Mouse (Mus musculus): ENCODE data around the gene Slc7a11.

The Slc7a11 gene

GRCm38 (mm10) chr3:49965569-49965968 is 477.8 kb downstream of the Slc7a11 start:
- no peak for DNase-seq

- no peak for DNase-seq
These were observed 482.8 kb downstream of the Slc7a11 start for GRCm38 (mm10) chr3:49960581-49960980.

- DNase-seq, result peak; percentile 16
These were observed 496.6 kb downstream of the Slc7a11 start for GRCm38 (mm10) chr3:49946845-49947244.

GRCm38 (mm10) chr3:49944783-49945182 is 498.6 kb downstream of the Slc7a11 start:
- peak; percentile 16 for DNase-seq

GRCm38 (mm10) chr3:49937611-49938010 is 505.8 kb downstream of the Slc7a11 start:
- DNase-seq, result no peak

- no peak for DNase-seq
These were observed 513.9 kb downstream of the Slc7a11 start for GRCm38 (mm10) chr3:49929496-49929895.

- DNase-seq, result peak; percentile 73
These were observed 514.7 kb downstream of the Slc7a11 start for GRCm38 (mm10) chr3:49928509-49929263.

GRCm38 (mm10) chr3:49913929-49914328 is 529.5 kb downstream of the Slc7a11 start:
- peak; percentile 16 for DNase-seq

GRCm38 (mm10) chr3:49910922-49911321 is 532.5 kb downstream of the Slc7a11 start:
- no peak for DNase-seq

GRCm38 (mm10) chr3:49908426-49909341 is 534.7 kb downstream of the Slc7a11 start:
- peak; percentile 85 for DNase-seq

- DNase-seq, result no peak
These were observed 549.5 kb downstream of the Slc7a11 start for GRCm38 (mm10) chr3:49893945-49894344.

- no peak for DNase-seq
These were observed 556.1 kb downstream of the Slc7a11 start for GRCm38 (mm10) chr3:49887359-49887758.

GRCm38 (mm10) chr3:49886220-49886945 is 557.0 kb downstream of the Slc7a11 start:
- DNase-seq, result peak; percentile 50

GRCm38 (mm10) chr3:49880496-49880895 is 562.9 kb downstream of the Slc7a11 start:
- DNase-seq, result no peak

GRCm38 (mm10) chr3:49870786-49871185 is 572.6 kb downstream of the Slc7a11 start:
- no peak for DNase-seq

- peak; percentile 74 for DNase-seq
These were observed 575.3 kb downstream of the Slc7a11 start for GRCm38 (mm10) chr3:49867951-49868584.

- peak; percentile 39 for DNase-seq
These were observed 576.1 kb downstream of the Slc7a11 start for GRCm38 (mm10) chr3:49867147-49867950.

- DNase-seq, result peak; percentile 88
These were observed 577.3 kb downstream of the Slc7a11 start for GRCm38 (mm10) chr3:49866061-49866515.

GRCm38 (mm10) chr3:49856797-49857196 is 586.6 kb downstream of the Slc7a11 start:
- no peak for DNase-seq

GRCm38 (mm10) chr3:49854277-49854676 is 589.1 kb downstream of the Slc7a11 start:
- no peak for DNase-seq

GRCm38 (mm10) chr3:49842971-49843370 is 600.4 kb downstream of the Slc7a11 start:
- no peak for DNase-seq
